1 mouse cellular context compared by ENCODE assay signal in the genomic region with DNA sequence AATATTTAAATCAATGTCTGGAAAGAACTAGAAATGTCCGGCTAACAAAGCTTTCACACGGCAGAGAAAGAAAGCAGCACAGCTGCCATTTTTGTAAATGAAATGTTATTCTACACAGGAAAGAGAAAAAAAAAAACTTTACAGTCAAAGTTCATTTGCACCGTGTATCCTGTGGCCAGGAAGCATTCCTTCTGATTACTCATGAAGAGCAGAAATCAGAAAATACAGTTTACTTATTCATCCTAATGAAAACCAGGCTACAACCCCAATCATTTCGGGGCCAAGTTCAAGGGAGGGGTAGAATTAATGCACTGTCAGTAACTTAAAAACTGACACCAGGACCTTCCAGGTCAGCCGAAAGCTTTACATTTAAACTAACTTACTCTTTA.
TF ChIP-seq lines count a peak whose summit lies in the region.

No protein-coding gene starts in this region.

TF ChIP-seq in CH12.LX, 34 proteins besides CTCF, POLR2A, EP300 and RAD21 (continued from another document):
- TF ChIP-seq E2F4 (IDR thresholded peaks at IDR 0.05; ENCODE audit: insufficient replicate concordance, low read depth, low read length) (no peak), KAT2A (IDR thresholded peaks at IDR 0.05; ENCODE audit: insufficient replicate concordance, low read length) (no peak), BHLHE40 (IDR thresholded peaks at IDR 0.05; ENCODE audit: low read depth, low read length) (no peak), MAX (IDR thresholded peaks at IDR 0.05; ENCODE audit: low read length) (no peak), JUN (IDR thresholded peaks at IDR 0.05; ENCODE audit: insufficient read depth, low read depth, low read length) (no peak)
TF ChIP-seq in CH12.LX: peak in this region for 3.
